Mouse (Mus musculus) limb, embryonic 12.5 days (tissue): ENCODE results near the gene Scml4. TPM values are rescaled to one million over a fixed set of nuclear protein-coding genes. Genes with fewer than 3 reads are reported as not detected.

ENCODE experiments used
- ATAC-seq: fragments of 200-750 bp; cut with Nextera tagmentation; 2 replicates; pipeline ENCODE4 v1.8.0; 2017; ENCODE audit warnings: low read depth, moderate TSS enrichment; ENCODE audit not compliant: insufficient number of reproducible peaks, insufficient read depth, low FRiP score, low TSS enrichment
- H3K27ac ChIP-seq: fragments of 300-500 bp; sonication (generic); 2 replicates; pipeline ENCODE4 v1.5.1; 2016; ENCODE audit warnings: mild to moderate bottlenecking, moderate library complexity
- H3K27me3 ChIP-seq: fragments of 300-500 bp; sonication (generic); 2 replicates; pipeline ENCODE4 v1.6.1; 2016; ENCODE audit warnings: mild to moderate bottlenecking, moderate library complexity
- H3K36me3 ChIP-seq: fragments of 300-500 bp; sonication (generic); 2 replicates; pipeline ENCODE4 v1.6.1; 2016; ENCODE audit warnings: mild to moderate bottlenecking, moderate library complexity
- H3K4me1 ChIP-seq: fragments of 300-500 bp; sonication (generic); replicated peaks from 2 replicates; pipeline ENCODE4 v1.6.1; 2016
- H3K4me2 ChIP-seq: fragments of 300-500 bp; sonication (generic); 2 replicates; pipeline ENCODE4 v1.6.1; 2016; ENCODE audit warnings: mild to moderate bottlenecking, moderate library complexity
- H3K4me3 ChIP-seq: fragments of 300-500 bp; sonication (generic); replicated peaks from 2 replicates; pipeline ENCODE4 v1.5.1; 2016; ENCODE audit warnings: mild to moderate bottlenecking
- H3K9ac ChIP-seq: fragments of 300-500 bp; sonication (generic); replicated peaks from 2 replicates; pipeline ENCODE4 v1.6.1; 2016; ENCODE audit warnings: mild to moderate bottlenecking, moderate library complexity
- H3K9me3 ChIP-seq: fragments of 300-500 bp; sonication (generic); 2 replicates; pipeline ENCODE4 v1.6.1; 2016; ENCODE audit warnings: mild to moderate bottlenecking, moderate library complexity
- WGBS: fragments of 180-500 bp; shearing (Covaris S2); methylation state at CpG from one replicate; pipeline ENCODE4 v1.1.7; 2016; 5-methylcytosine and 5-hydroxymethylcytosine counted together
- polyA plus RNA-seq: library from polyadenylated mRNA; unstranded; fragments of >200 nt; fragmentation: Nextera tagmentation; extraction: Ambion mirVana; gene quantifications from 2 replicates; pipeline ENCODE4 v1.2.1, GENCODE M21; 2016

Gene Scml4
- 0.33 and 0.89 TPM in 2 replicates for polyA plus RNA-seq

- Histone ChIP-seq H3K9ac (peak within 1 kb of the TSS; percentile 19; the same call in 1 of the 2 replicates), H3K27me3 (no peaks in the 10 kb centered on the region), H3K36me3 (no peaks in the 10 kb centered on the region), H3K9me3 (peaks cover 4% of the 10 kb centered on the region; the same call in 1 of the 2 replicates), H3K4me3 (peak within 1 kb of the TSS; percentile 18), H3K4me2 (peak within 1 kb of the TSS; percentile 47), H3K27ac (peak within 1 kb of the TSS; percentile 50; the same call in 1 of the 2 replicates), H3K4me1 (peaks cover 45% of the 10 kb centered on the region)
- peak; percentile 40; the same call in 1 of the 2 replicates for ATAC-seq
- 50% methylated on average over 17 of the region's 17 CpGs for WGBS
Observed at GRCm38 (mm10) chr10:42860159-42860911, at the start of gene Scml4. Gene Scml4 (plus strand): TSS chr10:42860370.

GRCm38 (mm10) chr10:42825923-42826322 lies 34.2 kb upstream of the Scml4 start:
- H3K27me3 ChIP-seq = no peaks in the 10 kb centered on the region
- WGBS = 92% methylated on average over 6 of the region's 6 CpGs
- ATAC-seq = no peak
- no peaks in the 10 kb centered on the region for H3K9me3 ChIP-seq
- H3K36me3 ChIP-seq = peaks cover 80% of the 10 kb centered on the region
- H3K4me2 ChIP-seq = no peak overlapping the region
- H3K9ac ChIP-seq = no peak overlapping the region
- no peaks in the 10 kb centered on the region for H3K4me1 ChIP-seq
- H3K27ac ChIP-seq = no peak overlapping the region
- no peak overlapping the region for H3K4me3 ChIP-seq

GRCm38 (mm10) chr10:42827155-42827554 lies 33.0 kb upstream of the Scml4 start:
- H3K4me1 ChIP-seq = no peaks in the 10 kb centered on the region
- H3K4me2 ChIP-seq = no peak overlapping the region
- no peak overlapping the region for H3K9ac ChIP-seq
- no peak overlapping the region for H3K27ac ChIP-seq
- ATAC-seq = no peak
- peaks cover 75% of the 10 kb centered on the region for H3K36me3 ChIP-seq
- no peak overlapping the region for H3K4me3 ChIP-seq
- no peaks in the 10 kb centered on the region for H3K27me3 ChIP-seq
- 86% methylated on average over 5 of the region's 5 CpGs for WGBS
- H3K9me3 ChIP-seq = no peaks in the 10 kb centered on the region

- 83% methylated on average over 2 of the region's 2 CpGs for WGBS
- Histone ChIP-seq H3K27ac (no peak overlapping the region), H3K36me3 (peaks cover 77% of the 10 kb centered on the region), H3K4me1 (no peaks in the 10 kb centered on the region), H3K9ac (no peak overlapping the region), H3K27me3 (no peaks in the 10 kb centered on the region), H3K4me2 (no peak overlapping the region), H3K4me3 (no peak overlapping the region), H3K9me3 (no peaks in the 10 kb centered on the region)
- no peak for ATAC-seq
Observed at GRCm38 (mm10) chr10:42830007-42830406, 30.2 kb upstream of the Scml4 start.

GRCm38 (mm10) chr10:42830409-42830808 lies 29.8 kb upstream of the Scml4 start:
- Histone ChIP-seq H3K4me3 (no peak overlapping the region), H3K36me3 (peaks cover 77% of the 10 kb centered on the region), H3K4me1 (no peaks in the 10 kb centered on the region), H3K4me2 (no peak overlapping the region), H3K9me3 (no peaks in the 10 kb centered on the region), H3K27ac (no peak overlapping the region), H3K9ac (no peak overlapping the region), H3K27me3 (no peaks in the 10 kb centered on the region)
- no peak for ATAC-seq
- 53% methylated on average over 5 of the region's 6 CpGs for WGBS

GRCm38 (mm10) chr10:42832677-42833076 lies 27.5 kb upstream of the Scml4 start:
- Histone ChIP-seq H3K27ac (no peak overlapping the region), H3K4me2 (no peak overlapping the region), H3K4me1 (no peaks in the 10 kb centered on the region), H3K9ac (no peak overlapping the region), H3K27me3 (no peaks in the 10 kb centered on the region), H3K36me3 (peaks cover 78% of the 10 kb centered on the region), H3K4me3 (no peak overlapping the region), H3K9me3 (no peaks in the 10 kb centered on the region)
- no peak for ATAC-seq
- WGBS = 57% methylated on average over 4 of the region's 4 CpGs

- WGBS = 87% methylated on average over 4 of the region's 4 CpGs
Observed at GRCm38 (mm10) chr10:42833871-42834727, 26.1 kb upstream of the Scml4 start.

GRCm38 (mm10) chr10:42838106-42838505 lies 22.1 kb upstream of the Scml4 start:
- Histone ChIP-seq H3K27me3 (no peaks in the 10 kb centered on the region), H3K4me2 (no peak overlapping the region), H3K9ac (no peak overlapping the region), H3K4me1 (no peaks in the 10 kb centered on the region), H3K9me3 (0 out of 2 replicates have a peak, but pooled peaks cover 16% of the 10 kb centered on the region), H3K36me3 (peaks cover 40% of the 10 kb centered on the region), H3K27ac (no peak overlapping the region), H3K4me3 (no peak overlapping the region)
- no peak for ATAC-seq
- WGBS = 86% methylated on average over 4 of the region's 4 CpGs

More at GRCm38 (mm10) chr10:42833871-42834727, 26.1 kb upstream of the Scml4 start:
- no peaks in the 10 kb centered on the region for H3K27me3 ChIP-seq
- H3K9ac ChIP-seq = no peak overlapping the region
- no peak overlapping the region for H3K27ac ChIP-seq
- 0 out of 2 replicates have a peak, but pooled peaks cover 4% of the 10 kb centered on the region for H3K9me3 ChIP-seq
- no peaks in the 10 kb centered on the region for H3K4me1 ChIP-seq
- H3K36me3 ChIP-seq = peaks cover 64% of the 10 kb centered on the region
- no peak overlapping the region for H3K4me2 ChIP-seq
- H3K4me3 ChIP-seq = no peak overlapping the region
- no peak for ATAC-seq

GRCm38 (mm10) chr10:42838736-42839135 lies 21.4 kb upstream of the Scml4 start:
- peaks cover 34% of the 10 kb centered on the region for H3K36me3 ChIP-seq
- H3K4me2 ChIP-seq = no peak overlapping the region
- no peaks in the 10 kb centered on the region for H3K27me3 ChIP-seq
- WGBS = 96% methylated on average over 2 of the region's 2 CpGs
- H3K27ac ChIP-seq = no peak overlapping the region
- H3K9ac ChIP-seq = no peak overlapping the region
- H3K9me3 ChIP-seq = 0 out of 2 replicates have a peak, but pooled peaks cover 16% of the 10 kb centered on the region
- ATAC-seq = no peak
- no peak overlapping the region for H3K4me3 ChIP-seq
- no peaks in the 10 kb centered on the region for H3K4me1 ChIP-seq

GRCm38 (mm10) chr10:42840036-42840435 lies 20.1 kb upstream of the Scml4 start:
- WGBS = 93% methylated on average over 11 of the region's 11 CpGs
- no peak for ATAC-seq

More at GRCm38 (mm10) chr10:42840036-42840435, 20.1 kb upstream of the Scml4 start:
- no peaks in the 10 kb centered on the region for H3K4me1 ChIP-seq
- H3K4me3 ChIP-seq = no peak overlapping the region
- 0 out of 2 replicates have a peak, but pooled peaks cover 16% of the 10 kb centered on the region for H3K9me3 ChIP-seq
- no peak overlapping the region for H3K9ac ChIP-seq
- H3K36me3 ChIP-seq = peaks cover 21% of the 10 kb centered on the region
- H3K27me3 ChIP-seq = no peaks in the 10 kb centered on the region
- no peak overlapping the region for H3K27ac ChIP-seq
- no peak overlapping the region for H3K4me2 ChIP-seq
